Comparison of ENCODE assay signal across 1 mouse cellular context in the genomic region with DNA sequence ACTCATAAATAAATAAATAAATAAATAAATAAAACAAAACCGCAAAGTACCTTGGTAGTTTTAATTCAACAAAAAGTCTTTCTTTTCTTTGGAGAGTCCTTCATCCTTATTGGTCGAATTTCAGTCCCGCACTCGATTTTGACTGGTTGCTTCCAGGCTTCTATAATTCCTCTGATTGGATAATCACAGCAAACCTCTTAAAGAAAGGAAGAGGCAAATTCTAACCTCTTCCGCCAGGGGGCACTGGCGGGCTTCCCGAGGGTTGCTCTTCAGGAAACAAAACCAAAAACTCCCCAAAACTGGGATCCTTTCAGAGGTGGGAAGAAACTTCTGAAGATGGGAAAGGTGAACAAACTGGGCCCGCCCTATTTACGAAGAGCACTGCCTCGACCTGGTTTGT.
A peak's percentile ranks its signal among the peaks of the same experiment; 100 is the strongest.
TF ChIP-seq lines count a peak whose summit lies in the region.

No protein-coding gene starts in this region.

TF ChIP-seq in MEL, 35 proteins besides CTCF, POLR2A, EP300 and RAD21 (continued from another document):
- TF ChIP-seq TBP (IDR thresholded peaks at IDR 0.05; ENCODE audit: low read depth, low read length) (0 out of 2 replicates have a peak, but pooled peaks have one; percentile 1), SMC3 (IDR thresholded peaks at IDR 0.05; ENCODE audit: low read depth, low read length) (peak; percentile 87)
